Mouse (Mus musculus) hindbrain, embryonic 10.5 days (tissue): ENCODE data around the gene Rab8a. TPM values are rescaled to one million over a fixed set of nuclear protein-coding genes. Genes with fewer than 3 reads are reported as not detected.

Experiments used
- DNase-seq: peaks from one replicate; pipeline ENCODE4 v3.0.0-alpha.2; 2017; ENCODE audit warnings: low spot score
- H3K27ac ChIP-seq: fragments of 300-500 bp; sonication (generic); 2 replicates; pipeline ENCODE4 v1.5.1; 2016; ENCODE audit warnings: mild to moderate bottlenecking, moderate library complexity
- H3K27me3 ChIP-seq: fragments of 300-500 bp; sonication (generic); 2 replicates; pipeline ENCODE4 v1.6.1; 2016; ENCODE audit warnings: mild to moderate bottlenecking; ENCODE audit not compliant: poor library complexity, insufficient read depth, severe bottlenecking
- H3K36me3 ChIP-seq: fragments of 300-500 bp; sonication (generic); 2 replicates; pipeline ENCODE4 v1.6.1; 2016; ENCODE audit warnings: mild to moderate bottlenecking, moderate library complexity
- H3K4me1 ChIP-seq: fragments of 300-500 bp; sonication (generic); replicated peaks from 2 replicates; pipeline ENCODE4 v1.6.1; 2016; ENCODE audit warnings: mild to moderate bottlenecking
- H3K4me3 ChIP-seq: fragments of 300-500 bp; sonication (generic); 2 replicates; pipeline ENCODE4 v1.5.1; 2016; ENCODE audit warnings: mild to moderate bottlenecking, moderate library complexity
- H3K9me3 ChIP-seq: fragments of 300-500 bp; sonication (generic); 2 replicates; pipeline ENCODE4 v1.6.1; 2016; ENCODE audit warnings: mild to moderate bottlenecking, moderate library complexity
- WGBS: fragments of 180-500 bp; shearing (Covaris S2); methylation state at CpG from one replicate; pipeline ENCODE4 v1.1.7; 2016; 5-methylcytosine and 5-hydroxymethylcytosine counted together
- polyA plus RNA-seq: library from polyadenylated mRNA; unstranded; fragments of >200 nt; fragmentation: Nextera tagmentation; extraction: Ambion mirVana; gene quantifications from 2 replicates; pipeline ENCODE4 v1.2.1, GENCODE M21; 2016

Gene Rab8a
- polyA plus RNA-seq, 1 experiment from 2014 or later: 155 TPM

- no peaks in the 10 kb centered on the region for H3K9me3 ChIP-seq
- no peak overlapping the region for H3K27ac ChIP-seq
- H3K36me3 ChIP-seq: peaks cover 39% of the 10 kb centered on the region
- 93% methylated on average over 5 of the region's 5 CpGs for WGBS
- H3K4me1 ChIP-seq: peaks cover 12% of the 10 kb centered on the region
- no peak overlapping the region for H3K4me3 ChIP-seq
- no peaks in the 10 kb centered on the region for H3K27me3 ChIP-seq
- DNase-seq: no peak
Observed at GRCm38 (mm10) chr8:72222656-72223055, 61.7 kb downstream of the Rab8a start.

Other genes starting within 250 kb of the Rab8a start
- 18.3 and 26.3 TPM in 2 replicates for gene Zfp961, start 210.2 kb upstream of the Rab8a start, polyA plus RNA-seq
- gene Cyp4f18, start 151.6 kb upstream of the Rab8a start, polyA plus RNA-seq: 0.50 and 1.0 TPM in 2 replicates
- gene Olfr372, start 120.0 kb upstream of the Rab8a start, polyA plus RNA-seq: not detected in 2 replicates
- 0.04 TPM in 1 of 2 replicates, not detected in the other for gene Olfr373, start 78.0 kb upstream of the Rab8a start, polyA plus RNA-seq
- gene Olfr374, start 54.2 kb upstream of the Rab8a start, polyA plus RNA-seq: not detected in 2 replicates
- gene Tpm4, start 26.2 kb upstream of the Rab8a start, polyA plus RNA-seq: 481 and 624 TPM in 2 replicates
- not detected in 2 replicates for gene Hsh2d, start 28.4 kb downstream of the Rab8a start, polyA plus RNA-seq
- not detected in 2 replicates for gene Cib3, start 51.6 kb downstream of the Rab8a start, polyA plus RNA-seq
- not detected in 2 replicates for gene Gm11034, start 52.4 kb downstream of the Rab8a start, polyA plus RNA-seq
- 63.4 and 80.6 TPM in 2 replicates for gene Fam32a, start 58.5 kb downstream of the Rab8a start, polyA plus RNA-seq
- gene Ap1m1, start 78.8 kb downstream of the Rab8a start, polyA plus RNA-seq: 186 and 213 TPM in 2 replicates
- 31.5 and 33.0 TPM in 2 replicates for gene Gm10282, start 144.1 kb downstream of the Rab8a start, polyA plus RNA-seq
- gene Klf2, start 157.8 kb downstream of the Rab8a start, polyA plus RNA-seq: 3.9 and 5.8 TPM in 2 replicates